Mouse (Mus musculus): Measurements from ENCODE around the gene Pou5f2.

Gene Pou5f2

DNA sequence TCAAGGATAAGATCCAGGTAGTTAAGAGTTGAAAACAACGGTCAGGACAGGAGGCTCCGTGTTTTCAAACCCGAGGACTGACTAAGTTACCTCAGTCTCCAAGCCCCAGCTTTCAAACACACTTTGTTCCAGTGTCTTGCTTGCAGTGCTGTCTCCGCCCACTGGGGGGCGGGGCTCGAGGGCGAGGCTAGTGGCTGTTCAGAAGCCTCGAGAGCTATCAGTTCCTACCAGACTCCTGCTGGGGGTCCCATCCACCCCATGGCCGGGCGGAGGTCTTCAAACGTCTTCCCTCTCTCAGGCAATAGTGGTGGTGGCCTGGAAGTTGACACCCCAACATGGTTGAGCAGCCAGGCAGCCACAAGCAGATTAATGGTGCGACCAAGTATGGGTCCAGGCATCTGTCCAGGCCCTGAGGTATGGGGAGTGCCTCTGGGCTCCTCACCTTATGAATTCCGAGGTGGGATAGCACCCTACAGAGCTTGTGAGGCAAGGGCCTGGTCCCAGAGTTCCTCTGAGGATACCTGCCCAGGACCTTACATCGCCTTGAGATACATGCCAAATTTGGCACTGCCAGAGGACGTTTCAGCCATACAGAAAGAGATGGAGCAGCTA lies at the start of gene Pou5f2:
Gene Pou5f2 (plus strand): TSS at position 220 of the 612 bp plus-strand sequence.
- DNase-seq (ENCODE audit: low read depth, low spot score) = no peak

DNA sequence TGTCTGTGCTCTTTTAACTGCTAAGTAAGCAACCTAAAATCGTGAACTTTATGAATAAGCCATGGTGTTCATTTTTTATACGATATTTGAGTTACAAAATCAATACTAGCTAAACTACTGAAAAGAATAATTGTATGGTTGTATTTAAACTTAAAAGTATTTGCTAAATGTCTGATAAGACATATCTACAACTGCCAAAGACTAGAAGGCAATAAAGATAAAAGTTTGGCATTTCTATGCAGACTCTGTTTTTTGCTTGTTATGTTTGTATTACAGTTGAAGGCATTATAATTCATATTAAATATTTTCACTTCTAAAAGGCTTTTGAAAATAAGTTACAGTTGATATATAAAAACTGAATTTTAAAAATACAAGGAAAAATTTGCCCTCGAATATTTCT lies 48.5 kb upstream of the Pou5f2 start:
- DNase-seq (ENCODE audit: low read depth, low spot score) = no peak

DNA sequence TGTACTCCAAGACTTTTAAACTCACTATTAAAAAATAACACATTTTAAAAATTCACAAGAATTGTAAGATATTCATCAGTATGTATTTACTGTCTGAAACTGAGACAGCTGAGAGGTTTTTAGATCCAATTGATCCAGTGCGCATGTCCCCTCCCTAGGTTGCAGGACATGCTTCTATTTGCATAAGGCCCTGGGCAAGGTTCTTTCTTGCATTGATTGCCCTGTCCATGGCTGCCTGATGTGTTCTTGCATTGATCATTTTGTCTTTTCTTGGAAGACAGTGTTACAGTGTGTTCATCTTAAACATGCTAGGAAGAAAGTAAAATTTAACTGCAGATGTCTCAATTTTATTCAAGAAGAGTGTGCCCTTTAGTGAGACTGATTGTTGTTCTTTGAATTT lies 47.6 kb upstream of the Pou5f2 start:
- DNase-seq (ENCODE audit: low read depth, low spot score) = no peak

DNA sequence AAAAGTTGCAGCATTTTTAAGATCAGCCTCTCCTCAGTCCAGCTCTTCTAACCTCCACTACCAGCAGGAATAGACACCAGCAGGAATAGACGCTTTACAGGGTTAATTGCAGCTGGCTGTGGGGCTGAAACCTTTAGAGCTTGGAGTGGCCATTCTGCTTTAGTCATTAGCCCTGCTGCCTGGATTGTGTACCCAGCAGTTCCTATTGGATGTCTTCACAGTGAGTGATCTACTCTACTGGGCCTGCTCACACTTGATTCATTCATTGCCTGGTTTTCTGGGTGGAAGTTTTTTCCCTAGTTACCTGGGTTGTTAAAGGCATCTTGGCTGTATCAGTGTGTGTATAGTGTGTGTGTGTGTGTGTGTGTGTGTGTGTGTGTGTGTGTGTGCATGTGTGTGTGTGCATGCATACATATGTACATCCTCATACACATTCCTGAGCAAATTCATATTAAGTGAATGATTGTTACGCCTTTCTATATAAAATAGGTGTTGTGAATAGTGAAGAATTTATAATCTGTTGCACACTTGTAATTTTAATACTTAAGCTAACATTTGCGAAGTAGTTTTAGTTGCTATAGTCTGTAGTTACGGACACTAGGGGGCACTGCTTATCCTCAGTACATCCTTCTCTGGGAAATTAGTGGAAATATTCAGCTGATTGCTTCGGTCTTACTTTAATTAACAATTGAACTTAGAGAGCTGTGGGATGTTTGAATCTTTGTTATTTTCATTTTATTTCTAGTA lies 42.4 kb upstream of the Pou5f2 start:
- peak; percentile 83 for DNase-seq (ENCODE audit: low read depth, low spot score)

DNA sequence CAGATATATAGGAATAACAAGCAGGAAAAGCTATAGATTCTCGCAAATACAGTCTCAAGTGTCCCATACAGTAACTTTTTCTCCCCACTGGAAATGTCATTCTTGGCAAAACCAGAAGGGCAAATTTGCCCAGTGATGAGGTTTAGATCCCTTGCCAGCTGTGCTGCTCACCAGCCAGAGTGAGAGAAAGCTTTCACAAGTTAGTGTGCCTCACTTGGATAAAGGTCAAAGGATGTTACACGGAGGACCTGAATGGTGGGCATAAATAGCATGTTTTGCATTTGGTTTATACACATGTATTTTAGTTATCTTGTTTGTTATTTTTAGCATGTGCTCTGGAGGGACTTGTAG lies 41.9 kb upstream of the Pou5f2 start:
- DNase-seq (ENCODE audit: low read depth, low spot score) = no peak

DNA sequence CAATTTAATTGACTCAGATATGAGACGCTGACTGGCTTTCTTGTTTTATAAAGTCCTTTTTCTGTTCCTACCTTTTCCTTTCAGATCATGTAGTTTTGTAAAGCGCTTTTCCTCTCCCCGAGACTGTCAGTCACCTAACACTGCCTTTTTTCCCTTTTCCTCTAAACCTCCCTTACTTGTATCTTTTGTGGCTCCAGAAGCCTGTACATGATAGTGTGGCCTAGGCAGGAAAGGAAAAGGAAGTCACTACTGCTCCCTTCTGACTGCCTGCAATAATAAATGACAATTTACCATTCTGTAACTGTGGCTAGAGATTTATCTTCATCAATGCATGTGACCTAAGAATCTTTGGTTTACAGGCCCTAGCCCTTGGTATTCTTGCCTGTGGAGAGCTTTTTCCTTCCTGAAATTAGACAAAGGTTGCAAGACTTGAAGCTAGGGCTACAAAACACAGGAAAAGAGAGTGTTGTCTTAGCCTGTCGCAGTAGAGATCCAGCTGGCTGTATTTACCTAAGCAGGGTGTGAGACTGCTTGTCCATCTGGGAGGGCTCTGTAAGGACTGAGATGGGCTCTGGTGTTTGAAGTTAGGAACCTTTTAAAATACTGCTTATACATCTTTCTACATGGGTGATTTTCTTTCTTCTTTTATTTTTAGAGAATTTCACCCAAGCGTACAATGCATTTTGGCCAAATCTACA lies 33.4 kb upstream of the Pou5f2 start:
- no peak for DNase-seq (ENCODE audit: low read depth, low spot score)

DNA sequence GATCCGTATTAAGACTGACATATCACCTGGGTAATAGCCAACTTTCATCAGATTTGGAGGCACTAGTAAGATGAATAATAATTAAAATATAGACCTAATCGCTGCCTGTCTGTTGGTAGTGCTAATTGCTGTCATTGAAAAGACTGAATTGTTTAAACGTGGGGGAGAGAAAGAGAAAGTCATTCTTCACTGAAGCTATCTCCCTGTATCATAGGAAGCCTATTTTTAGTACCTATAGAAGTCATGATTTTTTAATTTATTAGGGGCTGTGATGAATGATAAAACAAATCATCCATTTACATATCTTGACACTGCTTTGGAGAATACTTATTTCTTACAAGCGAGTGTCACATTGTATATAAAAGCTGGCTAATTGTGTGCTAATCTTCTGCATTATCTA lies 20.1 kb upstream of the Pou5f2 start:
- no peak for DNase-seq (ENCODE audit: low read depth, low spot score)

DNA sequence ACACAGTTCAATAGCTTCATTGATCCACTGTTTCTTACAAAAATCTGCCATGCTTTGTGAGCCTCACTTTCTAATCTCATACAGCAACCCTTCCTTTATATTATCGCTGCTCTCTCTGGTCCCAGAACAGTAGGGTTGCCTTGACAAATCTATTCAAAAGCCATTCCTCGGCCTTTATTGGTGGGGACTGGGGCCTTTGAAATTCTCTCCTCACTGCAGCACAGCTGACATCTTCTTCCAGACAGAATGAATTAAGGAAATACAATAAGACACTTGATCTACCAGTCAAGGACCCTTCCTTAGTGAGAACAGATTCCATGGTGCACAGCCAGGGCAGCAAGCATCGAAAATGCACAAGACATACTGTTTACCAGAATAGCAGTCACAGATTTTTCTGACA lies 19.4 kb upstream of the Pou5f2 start:
- no peak for DNase-seq (ENCODE audit: low read depth, low spot score)

DNA sequence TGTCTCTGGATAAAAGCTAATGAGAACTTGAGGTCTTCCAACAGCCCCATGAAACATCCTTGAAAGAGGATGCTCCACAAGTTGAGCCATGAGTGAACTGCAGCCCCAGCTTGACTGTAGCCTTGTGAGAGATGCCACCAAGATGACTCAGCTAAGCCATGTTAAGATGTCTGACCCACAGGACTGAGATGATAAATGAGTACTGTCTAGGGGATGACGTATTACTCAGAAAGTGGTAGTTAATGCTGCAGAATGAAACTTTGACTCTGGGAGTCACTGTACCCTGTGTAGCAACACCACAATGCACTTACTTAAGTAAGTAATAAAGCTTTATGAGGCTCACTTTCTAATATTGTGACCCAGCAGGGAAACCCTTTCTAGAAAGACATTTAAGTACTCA lies 14.5 kb upstream of the Pou5f2 start:
- DNase-seq (ENCODE audit: low read depth, low spot score) = no peak

DNA sequence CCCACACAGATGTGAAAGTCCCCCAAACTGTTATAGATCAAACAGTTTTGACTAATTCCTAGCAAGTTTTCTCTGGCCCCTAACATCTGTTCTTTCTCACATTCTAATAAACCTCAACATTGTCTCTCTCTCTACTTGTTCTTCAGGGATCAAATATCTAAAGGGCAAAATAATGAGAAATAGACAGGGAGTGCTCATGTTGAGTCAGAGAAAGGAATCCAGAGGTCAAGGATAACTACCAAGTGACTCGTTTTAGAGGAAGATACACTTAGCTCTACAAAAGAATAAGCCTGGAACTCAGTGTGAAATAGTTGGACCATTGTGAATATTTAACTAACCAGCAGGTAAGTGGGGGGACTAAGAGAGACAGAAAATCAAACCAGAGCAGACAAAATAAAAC lies 8.1 kb downstream of the Pou5f2 start:
- DNase-seq (ENCODE audit: low read depth, low spot score) = no peak

DNA sequence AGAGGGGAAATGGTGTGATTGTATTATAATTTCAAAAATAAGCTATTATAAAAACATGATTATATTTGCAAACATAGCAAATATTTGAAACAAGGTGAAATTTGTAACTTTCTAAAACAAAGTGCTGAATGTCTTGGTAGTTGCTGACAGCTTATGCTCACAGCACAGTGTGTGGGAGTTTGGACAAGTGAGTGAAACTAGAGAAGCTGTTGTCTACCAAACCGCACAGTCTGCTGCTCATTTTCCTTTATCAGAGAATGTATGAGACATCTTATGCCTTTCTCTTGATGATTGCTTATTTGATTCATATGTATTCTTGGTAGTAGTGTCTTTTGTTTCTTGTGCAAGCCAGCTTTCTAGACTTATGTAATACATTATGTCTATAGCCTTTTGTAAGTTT lies 12.5 kb downstream of the Pou5f2 start:
- DNase-seq (ENCODE audit: low read depth, low spot score) = peak; percentile 59

DNA sequence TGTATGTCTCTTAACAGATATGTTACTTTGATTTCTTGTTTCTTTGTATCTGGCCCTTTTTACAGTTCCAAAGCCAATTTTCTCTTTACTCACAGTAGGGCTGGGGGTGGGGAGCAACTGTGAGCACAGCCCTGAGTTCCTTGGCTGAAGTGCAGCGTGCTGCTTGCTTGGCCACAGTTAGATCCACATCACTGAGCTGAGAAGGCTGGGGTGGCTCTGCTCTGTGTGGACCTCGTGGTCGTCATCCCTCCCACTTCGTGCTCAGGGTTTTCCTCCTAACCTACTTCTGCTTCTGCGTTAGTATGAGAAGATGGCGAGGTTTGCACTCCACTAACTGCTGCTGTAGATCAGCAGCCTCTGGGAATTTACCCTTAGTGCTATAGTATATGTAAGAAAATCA lies 18.5 kb downstream of the Pou5f2 start:
- DNase-seq (ENCODE audit: low read depth, low spot score) = peak; percentile 24

DNA sequence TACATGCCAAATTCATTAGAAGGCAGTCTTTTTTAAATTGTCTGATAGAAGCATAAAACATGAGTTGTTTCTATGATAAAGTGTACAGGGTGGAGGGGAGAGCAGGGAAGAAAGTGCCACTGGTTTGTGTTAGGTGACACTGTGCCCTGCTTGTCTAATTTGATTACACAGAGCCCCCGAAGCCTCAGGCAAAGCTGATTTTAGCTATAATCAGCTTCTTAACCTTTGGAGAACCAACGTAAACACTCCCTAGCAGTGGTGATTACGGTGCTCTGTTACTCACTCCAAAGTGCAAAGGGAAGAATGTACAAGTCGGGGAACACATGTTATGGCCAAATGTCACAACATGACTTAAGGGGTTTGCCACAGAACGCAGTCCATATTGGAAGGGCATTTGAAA lies 20.4 kb downstream of the Pou5f2 start:
- DNase-seq (ENCODE audit: low read depth, low spot score) = no peak

Data from brain, adult 2 months (tissue).